Mouse (Mus musculus): Measurements from ENCODE around the gene Rps26. TPM values are rescaled to one million over a fixed set of nuclear protein-coding genes. Genes with fewer than 3 reads are reported as not detected.

Rps26 gene
- polyA plus RNA-seq, 1 experiment from 2014 or later: 615 TPM

- H3K27ac ChIP-seq (ENCODE audit: low read depth, low read length): no peak overlapping the region
- H3K9ac ChIP-seq (ENCODE audit: low read depth, low read length): no peak overlapping the region
- no peaks in the 10 kb centered on the region for H3K9me3 ChIP-seq (ENCODE audit: control insufficient read depth, low read length)
- DNase-seq (ENCODE audit: low spot score): no peak
- H3K4me3 ChIP-seq (ENCODE audit: low read depth, low read length): no peak overlapping the region
- no peak overlapping the region for H3K4me2 ChIP-seq (replicated peaks; ENCODE audit: low read depth, low read length)
- no peaks in the 10 kb centered on the region for H3K27me3 ChIP-seq (ENCODE audit: control insufficient read depth, insufficient read depth, low read length)
- ATAC-seq (ENCODE audit: low FRiP score): no peak
- no peaks in the 10 kb centered on the region for H3K36me3 ChIP-seq (ENCODE audit: control insufficient read depth, insufficient read depth, low read length)
- WGBS: 73% methylated on average over 3 of the region's 3 CpGs
- H3K4me1 ChIP-seq (replicated peaks; ENCODE audit: control insufficient read depth, insufficient read depth, low read length): no peaks in the 10 kb centered on the region
Measured at GRCm38 (mm10) chr10:128664808-128665207, 38.3 kb upstream of the Rps26 start.

- no peak overlapping the region for H3K4me3 ChIP-seq (ENCODE audit: low read depth, low read length)
- H3K27me3 ChIP-seq (ENCODE audit: control insufficient read depth, insufficient read depth, low read length): no peaks in the 10 kb centered on the region
- no peak overlapping the region for H3K9ac ChIP-seq (ENCODE audit: low read depth, low read length)
- 71% methylated on average over 5 of the region's 5 CpGs for WGBS
- H3K4me1 ChIP-seq (replicated peaks; ENCODE audit: control insufficient read depth, insufficient read depth, low read length): no peaks in the 10 kb centered on the region
- no peaks in the 10 kb centered on the region for H3K36me3 ChIP-seq (ENCODE audit: control insufficient read depth, insufficient read depth, low read length)
- H3K9me3 ChIP-seq (ENCODE audit: control insufficient read depth, low read length): no peaks in the 10 kb centered on the region
- H3K4me2 ChIP-seq (replicated peaks; ENCODE audit: low read depth, low read length): no peak overlapping the region
- DNase-seq (ENCODE audit: low spot score) (no peak), ATAC-seq (ENCODE audit: low FRiP score) (no peak)
- no peak overlapping the region for H3K27ac ChIP-seq (ENCODE audit: low read depth, low read length)
Measured at GRCm38 (mm10) chr10:128663441-128664220, 37.1 kb upstream of the Rps26 start.

- H3K36me3 ChIP-seq (ENCODE audit: control insufficient read depth, insufficient read depth, low read length): no peaks in the 10 kb centered on the region
- no peak overlapping the region for H3K4me3 ChIP-seq (ENCODE audit: low read depth, low read length)
- H3K4me2 ChIP-seq (replicated peaks; ENCODE audit: low read depth, low read length): no peak overlapping the region
- no peaks in the 10 kb centered on the region for H3K4me1 ChIP-seq (replicated peaks; ENCODE audit: control insufficient read depth, insufficient read depth, low read length)
- no peaks in the 10 kb centered on the region for H3K9me3 ChIP-seq (ENCODE audit: control insufficient read depth, low read length)
- H3K27me3 ChIP-seq (ENCODE audit: control insufficient read depth, insufficient read depth, low read length): no peaks in the 10 kb centered on the region
- H3K9ac ChIP-seq (ENCODE audit: low read depth, low read length): no peak overlapping the region
- ATAC-seq (ENCODE audit: low FRiP score): no peak
- DNase-seq (ENCODE audit: low spot score): no peak
- H3K27ac ChIP-seq (ENCODE audit: low read depth, low read length): no peak overlapping the region
Measured at GRCm38 (mm10) chr10:128662465-128662864, 35.9 kb upstream of the Rps26 start.

GRCm38 (mm10) chr10:128659490-128659889 lies 32.9 kb upstream of the Rps26 start:
- no peak for DNase-seq (ENCODE audit: low spot score)
- no peak overlapping the region for H3K27ac ChIP-seq (ENCODE audit: low read depth, low read length)
- ATAC-seq (ENCODE audit: low FRiP score): no peak
- no peaks in the 10 kb centered on the region for H3K36me3 ChIP-seq (ENCODE audit: control insufficient read depth, insufficient read depth, low read length)
- no peak overlapping the region for H3K4me3 ChIP-seq (ENCODE audit: low read depth, low read length)
- H3K4me1 ChIP-seq (replicated peaks; ENCODE audit: control insufficient read depth, insufficient read depth, low read length): no peaks in the 10 kb centered on the region
- H3K9ac ChIP-seq (ENCODE audit: low read depth, low read length): no peak overlapping the region
- 54% methylated on average over 9 of the region's 9 CpGs for WGBS
- no peaks in the 10 kb centered on the region for H3K27me3 ChIP-seq (ENCODE audit: control insufficient read depth, insufficient read depth, low read length)
- no peaks in the 10 kb centered on the region for H3K9me3 ChIP-seq (ENCODE audit: control insufficient read depth, low read length)
- H3K4me2 ChIP-seq (replicated peaks; ENCODE audit: low read depth, low read length): no peak overlapping the region

GRCm38 (mm10) chr10:128657844-128658243 lies 31.3 kb upstream of the Rps26 start:
- H3K4me2 ChIP-seq (replicated peaks; ENCODE audit: low read depth, low read length): no peak overlapping the region
- no peaks in the 10 kb centered on the region for H3K4me1 ChIP-seq (replicated peaks; ENCODE audit: control insufficient read depth, insufficient read depth, low read length)
- H3K4me3 ChIP-seq (ENCODE audit: low read depth, low read length): no peak overlapping the region
- no peak overlapping the region for H3K9ac ChIP-seq (ENCODE audit: low read depth, low read length)
- no peak overlapping the region for H3K27ac ChIP-seq (ENCODE audit: low read depth, low read length)
- 55% methylated on average over 9 of the region's 9 CpGs for WGBS
- H3K9me3 ChIP-seq (ENCODE audit: control insufficient read depth, low read length): no peaks in the 10 kb centered on the region
- no peak for DNase-seq (ENCODE audit: low spot score)
- H3K27me3 ChIP-seq (ENCODE audit: control insufficient read depth, insufficient read depth, low read length): no peaks in the 10 kb centered on the region
- H3K36me3 ChIP-seq (ENCODE audit: control insufficient read depth, insufficient read depth, low read length): no peaks in the 10 kb centered on the region
- no peak for ATAC-seq (ENCODE audit: low FRiP score)

GRCm38 (mm10) chr10:128656731-128657130 lies 30.2 kb upstream of the Rps26 start:
- Histone ChIP-seq H3K36me3 (ENCODE audit: control insufficient read depth, insufficient read depth, low read length) (no peaks in the 10 kb centered on the region), H3K4me1 (replicated peaks; ENCODE audit: control insufficient read depth, insufficient read depth, low read length) (no peaks in the 10 kb centered on the region), H3K9me3 (ENCODE audit: control insufficient read depth, low read length) (no peaks in the 10 kb centered on the region), H3K4me3 (ENCODE audit: low read depth, low read length) (no peak overlapping the region), H3K9ac (ENCODE audit: low read depth, low read length) (no peak overlapping the region), H3K4me2 (replicated peaks; ENCODE audit: low read depth, low read length) (no peak overlapping the region), H3K27me3 (ENCODE audit: control insufficient read depth, insufficient read depth, low read length) (no peaks in the 10 kb centered on the region), H3K27ac (ENCODE audit: low read depth, low read length) (no peak overlapping the region)
- WGBS: 97% methylated on average over 1 of the region's 1 CpGs
- DNase-seq (ENCODE audit: low spot score): no peak
- no peak for ATAC-seq (ENCODE audit: low FRiP score)

GRCm38 (mm10) chr10:128655254-128655653 lies 28.7 kb upstream of the Rps26 start:
- H3K9me3 ChIP-seq (ENCODE audit: control insufficient read depth, low read length): no peaks in the 10 kb centered on the region
- H3K36me3 ChIP-seq (ENCODE audit: control insufficient read depth, insufficient read depth, low read length): no peaks in the 10 kb centered on the region
- ATAC-seq (ENCODE audit: low FRiP score) (no peak), DNase-seq (ENCODE audit: low spot score) (no peak)
- no peak overlapping the region for H3K9ac ChIP-seq (ENCODE audit: low read depth, low read length)
- no peaks in the 10 kb centered on the region for H3K4me1 ChIP-seq (replicated peaks; ENCODE audit: control insufficient read depth, insufficient read depth, low read length)
- 91% methylated on average over 3 of the region's 3 CpGs for WGBS
- no peak overlapping the region for H3K27ac ChIP-seq (ENCODE audit: low read depth, low read length)
- no peak overlapping the region for H3K4me3 ChIP-seq (ENCODE audit: low read depth, low read length)
- no peaks in the 10 kb centered on the region for H3K27me3 ChIP-seq (ENCODE audit: control insufficient read depth, insufficient read depth, low read length)
- H3K4me2 ChIP-seq (replicated peaks; ENCODE audit: low read depth, low read length): no peak overlapping the region

GRCm38 (mm10) chr10:128653866-128654265 lies 27.3 kb upstream of the Rps26 start:
- no peak overlapping the region for H3K9ac ChIP-seq (ENCODE audit: low read depth, low read length)
- no peaks in the 10 kb centered on the region for H3K27me3 ChIP-seq (ENCODE audit: control insufficient read depth, insufficient read depth, low read length)
- no peak for DNase-seq (ENCODE audit: low spot score)
- ATAC-seq (ENCODE audit: low FRiP score): no peak
- no peak overlapping the region for H3K27ac ChIP-seq (ENCODE audit: low read depth, low read length)
- no peaks in the 10 kb centered on the region for H3K36me3 ChIP-seq (ENCODE audit: control insufficient read depth, insufficient read depth, low read length)
- H3K4me2 ChIP-seq (replicated peaks; ENCODE audit: low read depth, low read length): no peak overlapping the region
- WGBS: 69% methylated on average over 4 of the region's 4 CpGs
- no peaks in the 10 kb centered on the region for H3K9me3 ChIP-seq (ENCODE audit: control insufficient read depth, low read length)
- H3K4me1 ChIP-seq (replicated peaks; ENCODE audit: control insufficient read depth, insufficient read depth, low read length): no peaks in the 10 kb centered on the region
- no peak overlapping the region for H3K4me3 ChIP-seq (ENCODE audit: low read depth, low read length)

All from hindbrain, embryonic 11.5 days (tissue).